In the genomic region with DNA sequence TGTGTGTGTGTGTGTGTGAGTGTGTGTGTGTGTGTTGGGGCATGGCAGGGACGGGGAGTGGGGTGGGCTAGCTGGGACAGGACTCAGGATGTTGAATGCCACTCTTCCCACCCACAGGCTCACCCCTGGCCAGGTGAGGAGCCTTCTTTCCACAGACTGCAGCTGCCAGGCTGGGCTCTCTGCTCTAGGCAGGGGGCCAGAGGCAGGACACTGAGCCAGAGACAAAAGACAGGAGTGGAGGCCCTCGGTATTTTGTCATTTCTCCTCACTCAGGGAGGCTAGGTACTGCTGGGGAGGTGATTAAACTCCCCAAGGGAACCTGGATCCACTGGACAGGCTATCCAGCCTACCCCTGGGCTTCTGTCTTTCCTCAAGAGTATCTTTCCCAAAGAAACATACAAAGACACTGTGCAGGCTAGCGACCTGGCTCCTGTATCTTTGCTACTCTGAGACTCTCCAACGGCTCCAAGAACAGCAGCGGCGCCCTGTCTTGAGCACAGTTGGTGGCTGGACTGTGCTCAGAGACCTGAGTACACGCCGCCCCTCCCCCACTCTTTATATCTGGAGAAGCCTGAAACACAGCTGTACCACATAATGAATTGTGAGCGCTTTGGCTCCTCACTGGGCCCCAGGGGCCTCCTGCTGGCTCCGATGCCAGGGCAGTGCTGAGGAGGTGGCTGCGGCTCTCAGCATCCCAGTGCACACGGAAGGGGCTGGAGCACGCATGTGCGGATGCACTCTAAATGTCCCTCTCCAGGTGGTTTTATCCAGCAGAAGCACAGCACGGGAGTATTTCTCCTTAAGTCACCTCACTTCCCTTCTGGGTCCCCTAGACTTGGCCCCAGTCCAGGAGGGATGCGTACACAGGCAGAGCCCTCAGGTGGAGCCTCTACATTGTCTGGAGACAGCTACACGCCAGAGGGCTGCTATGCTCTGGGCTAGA, we compare ENCODE assay signal across 8 mouse cellular contexts. TPM values are rescaled to one million over a fixed set of nuclear protein-coding genes. Genes with fewer than 3 reads are reported as not detected.
DNase-seq lines count a peak whose midpoint lies in the region; ATAC-seq and TF ChIP-seq lines count a peak whose summit lies in the region.

No protein-coding gene starts in this region.

- H3K4me3 ChIP-seq in lung, embryonic 14.5 days (ENCODE audit: low read depth, low read length), result no peak overlapping the region
- H3K4me3 ChIP-seq in heart, embryonic 12.5 days, result no peak overlapping the region
- H3K4me3 ChIP-seq in neural tube, embryonic 12.5 days, result no peak overlapping the region
- H3K4me3 ChIP-seq in cerebellum, adult 2 months (replicated peaks; ENCODE audit: insufficient read depth, low read depth, low read length), result no peak overlapping the region

- H3K27ac ChIP-seq in lung, embryonic 14.5 days (ENCODE audit: low read depth), result peak overlapping the region; percentile 63
- peak overlapping the region; percentile 17; the same call in 1 of the 2 replicates for H3K27ac ChIP-seq in heart, embryonic 12.5 days (ENCODE audit: poor library complexity, severe bottlenecking)
- H3K27ac ChIP-seq in neural tube, embryonic 12.5 days, result peak overlapping the region; percentile 72
- no peak overlapping the region for H3K27ac ChIP-seq in cerebellum, adult 2 months (ENCODE audit: insufficient read depth, low read length)

- 12% methylated on average over 17 of the region's 17 CpGs for WGBS in lung, embryonic 14.5 days
- 34% methylated on average over 17 of the region's 17 CpGs for WGBS in heart, embryonic 12.5 days
- 27% methylated on average over 16 of the region's 17 CpGs for WGBS in neural tube, embryonic 12.5 days
- WGBS in cerebellum, adult 2 months, result 29% methylated on average over 17 of the region's 17 CpGs

- peak; percentile 23 for ATAC-seq in lung, embryonic 14.5 days (ENCODE audit: insufficient read depth)
- ATAC-seq in heart, embryonic 12.5 days (ENCODE audit: insufficient number of reproducible peaks, low FRiP score), result peak; percentile 22; the same call in 1 of the 2 replicates
- ATAC-seq in neural tube, embryonic 12.5 days (ENCODE audit: low FRiP score, low read depth), result peak; percentile 65

- peaks cover 39% of the 10 kb centered on the region for H3K4me1 ChIP-seq in lung, embryonic 14.5 days (ENCODE audit: insufficient read depth)
- peaks cover 31% of the 10 kb centered on the region for H3K4me1 ChIP-seq in heart, embryonic 12.5 days (replicated peaks)
- peaks cover 36% of the 10 kb centered on the region for H3K4me1 ChIP-seq in neural tube, embryonic 12.5 days
- H3K4me1 ChIP-seq in cerebellum, adult 2 months (ENCODE audit: control insufficient read depth, insufficient read depth, low read length), result peaks cover 12% of the 10 kb centered on the region; the same call in 1 of the 2 replicates

- H3K4me2 ChIP-seq in lung, embryonic 14.5 days, result peak overlapping the region; percentile 31; the same call in 1 of the 2 replicates
- peak overlapping the region; percentile 7; the same call in 1 of the 2 replicates for H3K4me2 ChIP-seq in heart, embryonic 12.5 days
- peak overlapping the region; percentile 44 for H3K4me2 ChIP-seq in neural tube, embryonic 12.5 days (replicated peaks)

- no peaks in the 10 kb centered on the region for H3K36me3 ChIP-seq in lung, embryonic 14.5 days (ENCODE audit: insufficient read depth)
- no peaks in the 10 kb centered on the region for H3K36me3 ChIP-seq in heart, embryonic 12.5 days
- no peaks in the 10 kb centered on the region for H3K36me3 ChIP-seq in neural tube, embryonic 12.5 days

- H3K27me3 ChIP-seq in lung, embryonic 14.5 days (ENCODE audit: insufficient read depth, low read length), result no peaks in the 10 kb centered on the region
- 0 out of 2 replicates have a peak, but pooled peaks cover 7% of the 10 kb centered on the region for H3K27me3 ChIP-seq in heart, embryonic 12.5 days (replicated peaks)
- H3K27me3 ChIP-seq in neural tube, embryonic 12.5 days (replicated peaks), result no peaks in the 10 kb centered on the region
- H3K27me3 ChIP-seq in cerebellum, adult 2 months (ENCODE audit: control insufficient read depth, insufficient read depth, low read length), result no peaks in the 10 kb centered on the region

- TF ChIP-seq CTCF in lung, embryonic 14.5 days (IDR thresholded peaks at IDR 0.05; ENCODE audit: low read depth), result no peak
- no peak for TF ChIP-seq CTCF in cerebellum, adult 2 months (IDR thresholded peaks at IDR 0.05; ENCODE audit: borderline replicate concordance, insufficient read depth, low read depth, low read length)

- DNase-seq in lung, embryonic 14.5 days, result peak; percentile 81
- DNase-seq in lung, adult 18-20 months, result no peak
- peak; percentile 55 to 67 for DNase-seq in kidney, postnatal 36 days
- DNase-seq in frontal cortex, adult 2 months (ENCODE audit: extremely low spot score in 1 of 2, low spot score in 1 of 2), result no peak
- DNase-seq in cerebellum, adult 2 months, result no peak
- DNase-seq in ovary, postnatal 10 days (ENCODE audit: low spot score), result no peak

- no peaks in the 10 kb centered on the region for H3K9me3 ChIP-seq in lung, embryonic 14.5 days (ENCODE audit: low read depth, low read length)
- H3K9me3 ChIP-seq in heart, embryonic 12.5 days (replicated peaks), result no peaks in the 10 kb centered on the region
- no peaks in the 10 kb centered on the region for H3K9me3 ChIP-seq in neural tube, embryonic 12.5 days

- H3K9ac ChIP-seq in lung, embryonic 14.5 days, result no peak overlapping the region
- H3K9ac ChIP-seq in heart, embryonic 12.5 days, result peak overlapping the region; percentile 16; the same call in 1 of the 2 replicates
- peak overlapping the region; percentile 17 for H3K9ac ChIP-seq in neural tube, embryonic 12.5 days

- TF ChIP-seq POLR2A in cerebellum, adult 2 months (IDR thresholded peaks at IDR 0.05; ENCODE audit: borderline replicate concordance, insufficient read depth, low read length), result no peak

RNA-seq across cellular contexts. Expression of a gene that starts 7.9 kb away (rescaled TPM):
- polyA plus RNA-seq in lung, embryonic 14.5 days (2014; fragmentation: Nextera tagmentation; extraction: Ambion mirVana), result not detected in 2 replicates
- not detected in 2 replicates for polyA plus RNA-seq in heart, embryonic 12.5 days (2016; fragmentation: Nextera tagmentation; extraction: Ambion mirVana)
- polyA plus RNA-seq in neural tube, embryonic 12.5 days (2016; fragmentation: Nextera tagmentation; extraction: Ambion mirVana), result 0.89 and 1.3 TPM in 2 replicates
- 1.1 and 1.2 TPM in 2 replicates for polyA plus RNA-seq in frontal cortex, adult 2 months (2012; rRNA removed)
- 1.8 and 3.3 TPM in 2 replicates for polyA plus RNA-seq in cerebellum, adult 2 months (2012; rRNA removed)

RNA-seq across cellular contexts. Expression of a gene that starts 43.1 kb away (rescaled TPM):
- 12.7 and 14.3 TPM in 2 replicates for polyA plus RNA-seq in lung, embryonic 14.5 days (2014; fragmentation: Nextera tagmentation; extraction: Ambion mirVana)
- 14.0 and 15.3 TPM in 2 replicates for polyA plus RNA-seq in heart, embryonic 12.5 days (2016; fragmentation: Nextera tagmentation; extraction: Ambion mirVana)
- 26.0 and 30.5 TPM in 2 replicates for polyA plus RNA-seq in neural tube, embryonic 12.5 days (2016; fragmentation: Nextera tagmentation; extraction: Ambion mirVana)
- polyA plus RNA-seq in frontal cortex, adult 2 months (2012; rRNA removed), result 56.7 and 57.1 TPM in 2 replicates
- 52.4 and 58.4 TPM in 2 replicates for polyA plus RNA-seq in cerebellum, adult 2 months (2012; rRNA removed)

Comparison
In these comparisons a context has a peak if more than half of its experiments do, and no peak if none do; other contexts are left out.
1. DNase-seq: peak in lung, embryonic 14.5 days (single experiment) and kidney, postnatal 36 days (2 of 2); none in lung, adult 18-20 months (0 of 2), frontal cortex, adult 2 months (0 of 2), cerebellum, adult 2 months (0 of 2) and ovary, postnatal 10 days (single experiment).
2. Peak in every context shown above with its lines, with median percentiles within 50 percentile points of each other: ATAC-seq and H3K4me2 ChIP-seq.